Mouse (Mus musculus) kidney, postnatal 25 days (tissue): ENCODE results near the gene Schip1.

Experiments
- DNase-seq, 2 experiments: peaks; one replicate each; pipeline ENCODE4 v3.0.0; 2021; ENCODE audit warnings: mixed read lengths in 2 of 2

Schip1 gene

GRCm38 (mm10) chr3:68271881-68272280 is 207.3 kb downstream of the Schip1 start:
- no peak for DNase-seq

- DNase-seq: no peak
Measured at GRCm38 (mm10) chr3:68282844-68283594, 218.4 kb downstream of the Schip1 start.

- DNase-seq: no peak
Measured at GRCm38 (mm10) chr3:68283595-68283991, 219.0 kb downstream of the Schip1 start.

- no peak for DNase-seq
Measured at GRCm38 (mm10) chr3:68284500-68284899, 219.9 kb downstream of the Schip1 start.

GRCm38 (mm10) chr3:68296752-68297151 is 232.2 kb downstream of the Schip1 start:
- DNase-seq: no peak

- no peak for DNase-seq
Measured at GRCm38 (mm10) chr3:68305647-68306046, 241.0 kb downstream of the Schip1 start.

- DNase-seq: no peak
Measured at GRCm38 (mm10) chr3:68306726-68307125, 242.1 kb downstream of the Schip1 start.

GRCm38 (mm10) chr3:68325575-68325974 is 261.0 kb downstream of the Schip1 start:
- no peak for DNase-seq

GRCm38 (mm10) chr3:68332515-68332914 is 267.9 kb downstream of the Schip1 start:
- no peak for DNase-seq

GRCm38 (mm10) chr3:68335501-68335900 is 270.9 kb downstream of the Schip1 start:
- no peak for DNase-seq

GRCm38 (mm10) chr3:68350624-68351023 is 286.0 kb downstream of the Schip1 start:
- DNase-seq: no peak

- no peak for DNase-seq
Measured at GRCm38 (mm10) chr3:68351461-68351860, 286.9 kb downstream of the Schip1 start.

GRCm38 (mm10) chr3:68352961-68353360 is 288.4 kb downstream of the Schip1 start:
- no peak for DNase-seq

- DNase-seq: peak; percentile 57 to 75
Measured at GRCm38 (mm10) chr3:68353492-68353891, 288.9 kb downstream of the Schip1 start.

GRCm38 (mm10) chr3:68356516-68356915 is 291.9 kb downstream of the Schip1 start:
- no peak for DNase-seq

- no peak for DNase-seq
Measured at GRCm38 (mm10) chr3:68368029-68368428, 303.4 kb downstream of the Schip1 start.

GRCm38 (mm10) chr3:68372925-68373324 is 308.3 kb downstream of the Schip1 start:
- no peak for DNase-seq

- DNase-seq: no peak
Measured at GRCm38 (mm10) chr3:68375100-68375508, 310.5 kb downstream of the Schip1 start.

- DNase-seq: no peak
Measured at GRCm38 (mm10) chr3:68377452-68378198, 313.0 kb downstream of the Schip1 start.

- no peak for DNase-seq
Measured at GRCm38 (mm10) chr3:68378799-68379198, 314.2 kb downstream of the Schip1 start.

GRCm38 (mm10) chr3:68379242-68379641 is 314.6 kb downstream of the Schip1 start:
- peak in 1 of 2 experiments; percentile 28 for DNase-seq

GRCm38 (mm10) chr3:68383672-68384071 is 319.1 kb downstream of the Schip1 start:
- DNase-seq: no peak

GRCm38 (mm10) chr3:68385544-68385943 is 320.9 kb downstream of the Schip1 start:
- no peak for DNase-seq

- DNase-seq: no peak
Measured at GRCm38 (mm10) chr3:68388023-68388422, 323.4 kb downstream of the Schip1 start.
